Mouse (Mus musculus): ENCODE measurements around the gene Lrrfip1. TPM values are rescaled to one million over a fixed set of nuclear protein-coding genes. Genes with fewer than 3 reads are reported as not detected.
A peak's percentile ranks its signal among the peaks of the same experiment; 100 is the strongest.

The Lrrfip1 gene
- polyA plus RNA-seq, 1 experiment from 2014 or later: 30.0 TPM

GRCm38 (mm10) chr1:91077456-91077855, 78.9 kb downstream of the Lrrfip1 start:
- H3K4me2 ChIP-seq (ENCODE audit: low read depth, low read length): no peak overlapping the region
- no peaks in the 10 kb centered on the region for H3K36me3 ChIP-seq (replicated peaks; ENCODE audit: control insufficient read depth, insufficient read depth, low read depth, low read length)
- H3K4me3 ChIP-seq (ENCODE audit: low read depth, low read length): no peak overlapping the region
- H3K9me3 ChIP-seq (replicated peaks; ENCODE audit: control insufficient read depth, low read length): no peaks in the 10 kb centered on the region
- no peak overlapping the region for H3K27ac ChIP-seq (replicated peaks; ENCODE audit: low read depth, low read length)
- H3K27me3 ChIP-seq (ENCODE audit: control insufficient read depth, insufficient read depth, low read length): no peaks in the 10 kb centered on the region
- H3K4me1 ChIP-seq (ENCODE audit: control insufficient read depth, insufficient read depth, low read length): peaks cover 5% of the 10 kb centered on the region; the same call in 1 of the 2 replicates
- WGBS: 86% methylated on average over 9 of the region's 9 CpGs
- no peak for DNase-seq (ENCODE audit: low spot score)
- H3K9ac ChIP-seq (replicated peaks; ENCODE audit: low read length): no peak overlapping the region
- no peak for ATAC-seq (replicated peaks; ENCODE audit: insufficient number of reproducible peaks, low FRiP score, low TSS enrichment, low read depth)

GRCm38 (mm10) chr1:91077980-91078379, 79.4 kb downstream of the Lrrfip1 start:
- Histone ChIP-seq H3K4me1 (ENCODE audit: control insufficient read depth, insufficient read depth, low read length) (peaks cover 5% of the 10 kb centered on the region; the same call in 1 of the 2 replicates), H3K27ac (replicated peaks; ENCODE audit: low read depth, low read length) (no peak overlapping the region), H3K4me3 (ENCODE audit: low read depth, low read length) (no peak overlapping the region), H3K36me3 (replicated peaks; ENCODE audit: control insufficient read depth, insufficient read depth, low read depth, low read length) (no peaks in the 10 kb centered on the region), H3K4me2 (ENCODE audit: low read depth, low read length) (no peak overlapping the region), H3K9me3 (replicated peaks; ENCODE audit: control insufficient read depth, low read length) (no peaks in the 10 kb centered on the region), H3K9ac (replicated peaks; ENCODE audit: low read length) (no peak overlapping the region), H3K27me3 (ENCODE audit: control insufficient read depth, insufficient read depth, low read length) (no peaks in the 10 kb centered on the region)
- ATAC-seq (replicated peaks; ENCODE audit: insufficient number of reproducible peaks, low FRiP score, low TSS enrichment, low read depth) (no peak), DNase-seq (ENCODE audit: low spot score) (no peak)
- WGBS: 79% methylated on average over 8 of the region's 8 CpGs

- no peak overlapping the region for H3K9ac ChIP-seq (replicated peaks; ENCODE audit: low read length)
- H3K4me2 ChIP-seq (ENCODE audit: low read depth, low read length): no peak overlapping the region
- H3K4me1 ChIP-seq (ENCODE audit: control insufficient read depth, insufficient read depth, low read length): peaks cover 5% of the 10 kb centered on the region; the same call in 1 of the 2 replicates
- 91% methylated on average over 10 of the region's 10 CpGs for WGBS
- no peaks in the 10 kb centered on the region for H3K36me3 ChIP-seq (replicated peaks; ENCODE audit: control insufficient read depth, insufficient read depth, low read depth, low read length)
- H3K9me3 ChIP-seq (replicated peaks; ENCODE audit: control insufficient read depth, low read length): no peaks in the 10 kb centered on the region
- H3K27me3 ChIP-seq (ENCODE audit: control insufficient read depth, insufficient read depth, low read length): no peaks in the 10 kb centered on the region
- DNase-seq (ENCODE audit: low spot score) (no peak), ATAC-seq (replicated peaks; ENCODE audit: insufficient number of reproducible peaks, low FRiP score, low TSS enrichment, low read depth) (no peak)
- H3K4me3 ChIP-seq (ENCODE audit: low read depth, low read length): no peak overlapping the region
- no peak overlapping the region for H3K27ac ChIP-seq (replicated peaks; ENCODE audit: low read depth, low read length)
Observed at GRCm38 (mm10) chr1:91079740-91080422, 81.3 kb downstream of the Lrrfip1 start.

GRCm38 (mm10) chr1:91080423-91080749, 81.8 kb downstream of the Lrrfip1 start:
- Histone ChIP-seq H3K9me3 (replicated peaks; ENCODE audit: control insufficient read depth, low read length) (no peaks in the 10 kb centered on the region), H3K36me3 (replicated peaks; ENCODE audit: control insufficient read depth, insufficient read depth, low read depth, low read length) (no peaks in the 10 kb centered on the region), H3K4me3 (ENCODE audit: low read depth, low read length) (no peak overlapping the region), H3K27me3 (ENCODE audit: control insufficient read depth, insufficient read depth, low read length) (no peaks in the 10 kb centered on the region), H3K4me1 (ENCODE audit: control insufficient read depth, insufficient read depth, low read length) (peaks cover 5% of the 10 kb centered on the region; the same call in 1 of the 2 replicates), H3K4me2 (ENCODE audit: low read depth, low read length) (no peak overlapping the region), H3K9ac (replicated peaks; ENCODE audit: low read length) (no peak overlapping the region), H3K27ac (replicated peaks; ENCODE audit: low read depth, low read length) (no peak overlapping the region)
- WGBS: 84% methylated on average over 7 of the region's 7 CpGs
- DNase-seq (ENCODE audit: low spot score): no peak
- no peak for ATAC-seq (replicated peaks; ENCODE audit: insufficient number of reproducible peaks, low FRiP score, low TSS enrichment, low read depth)

- Histone ChIP-seq H3K9ac (replicated peaks; ENCODE audit: low read length) (no peak overlapping the region), H3K9me3 (replicated peaks; ENCODE audit: control insufficient read depth, low read length) (no peaks in the 10 kb centered on the region), H3K27me3 (ENCODE audit: control insufficient read depth, insufficient read depth, low read length) (no peaks in the 10 kb centered on the region), H3K4me1 (ENCODE audit: control insufficient read depth, insufficient read depth, low read length) (no peaks in the 10 kb centered on the region; the same call in 1 of the 2 replicates), H3K4me3 (ENCODE audit: low read depth, low read length) (no peak overlapping the region), H3K36me3 (replicated peaks; ENCODE audit: control insufficient read depth, insufficient read depth, low read depth, low read length) (no peaks in the 10 kb centered on the region), H3K4me2 (ENCODE audit: low read depth, low read length) (no peak overlapping the region), H3K27ac (replicated peaks; ENCODE audit: low read depth, low read length) (no peak overlapping the region)
- 89% methylated on average over 8 of the region's 8 CpGs for WGBS
- ATAC-seq (replicated peaks; ENCODE audit: insufficient number of reproducible peaks, low FRiP score, low TSS enrichment, low read depth) (no peak), DNase-seq (ENCODE audit: low spot score) (no peak)
Observed at GRCm38 (mm10) chr1:91084374-91084773, 85.8 kb downstream of the Lrrfip1 start.

- 0 out of 2 replicates have a peak overlapping the region, but pooled peaks have one; percentile 35 for H3K27ac ChIP-seq (replicated peaks; ENCODE audit: low read depth, low read length)
- H3K27me3 ChIP-seq (ENCODE audit: control insufficient read depth, insufficient read depth, low read length): no peaks in the 10 kb centered on the region
- no peaks in the 10 kb centered on the region; the same call in 1 of the 2 replicates for H3K4me1 ChIP-seq (ENCODE audit: control insufficient read depth, insufficient read depth, low read length)
- no peak overlapping the region for H3K9ac ChIP-seq (replicated peaks; ENCODE audit: low read length)
- H3K4me3 ChIP-seq (ENCODE audit: low read depth, low read length): no peak overlapping the region
- ATAC-seq (replicated peaks; ENCODE audit: insufficient number of reproducible peaks, low FRiP score, low TSS enrichment, low read depth) (no peak), DNase-seq (ENCODE audit: low spot score) (no peak)
- H3K4me2 ChIP-seq (ENCODE audit: low read depth, low read length): no peak overlapping the region
- WGBS: 76% methylated on average over 10 of the region's 10 CpGs
- no peaks in the 10 kb centered on the region for H3K36me3 ChIP-seq (replicated peaks; ENCODE audit: control insufficient read depth, insufficient read depth, low read depth, low read length)
- no peaks in the 10 kb centered on the region for H3K9me3 ChIP-seq (replicated peaks; ENCODE audit: control insufficient read depth, low read length)
Observed at GRCm38 (mm10) chr1:91085009-91085408, 86.5 kb downstream of the Lrrfip1 start.

- DNase-seq (ENCODE audit: low spot score) (peak; percentile 57), ATAC-seq (replicated peaks; ENCODE audit: insufficient number of reproducible peaks, low FRiP score, low TSS enrichment, low read depth) (no peak; the same call in 1 of the 2 replicates)
- Histone ChIP-seq H3K36me3 (replicated peaks; ENCODE audit: control insufficient read depth, insufficient read depth, low read depth, low read length) (no peaks in the 10 kb centered on the region), H3K4me2 (ENCODE audit: low read depth, low read length) (no peak overlapping the region), H3K27me3 (ENCODE audit: control insufficient read depth, insufficient read depth, low read length) (no peaks in the 10 kb centered on the region), H3K9ac (replicated peaks; ENCODE audit: low read length) (no peak overlapping the region), H3K9me3 (replicated peaks; ENCODE audit: control insufficient read depth, low read length) (no peaks in the 10 kb centered on the region), H3K4me3 (ENCODE audit: low read depth, low read length) (no peak overlapping the region), H3K27ac (replicated peaks; ENCODE audit: low read depth, low read length) (peak overlapping the region; percentile 59; the same call in 1 of the 2 replicates), H3K4me1 (ENCODE audit: control insufficient read depth, insufficient read depth, low read length) (no peaks in the 10 kb centered on the region; the same call in 1 of the 2 replicates)
- WGBS: 42% methylated on average over 2 of the region's 2 CpGs
Observed at GRCm38 (mm10) chr1:91085686-91086085, 87.1 kb downstream of the Lrrfip1 start.

- Histone ChIP-seq H3K27ac (replicated peaks; ENCODE audit: low read depth, low read length) (0 out of 2 replicates have a peak overlapping the region, but pooled peaks have one; percentile 59), H3K9ac (replicated peaks; ENCODE audit: low read length) (no peak overlapping the region), H3K4me1 (ENCODE audit: control insufficient read depth, insufficient read depth, low read length) (no peaks in the 10 kb centered on the region; the same call in 1 of the 2 replicates), H3K4me2 (ENCODE audit: low read depth, low read length) (no peak overlapping the region), H3K4me3 (ENCODE audit: low read depth, low read length) (no peak overlapping the region), H3K36me3 (replicated peaks; ENCODE audit: control insufficient read depth, insufficient read depth, low read depth, low read length) (no peaks in the 10 kb centered on the region), H3K9me3 (replicated peaks; ENCODE audit: control insufficient read depth, low read length) (no peaks in the 10 kb centered on the region), H3K27me3 (ENCODE audit: control insufficient read depth, insufficient read depth, low read length) (no peaks in the 10 kb centered on the region)
- whole genome bisulfite sequencing: 43% methylated on average over 3 of the region's 3 CpGs
- ATAC-seq (replicated peaks; ENCODE audit: insufficient number of reproducible peaks, low FRiP score, low TSS enrichment, low read depth) (no peak), DNase-seq (ENCODE audit: low spot score) (no peak)
Observed at GRCm38 (mm10) chr1:91086325-91086724, 87.8 kb downstream of the Lrrfip1 start.

Measured in embryonic facial prominence, embryonic 11.5 days (tissue).